Mouse (Mus musculus) lung, embryonic 15.5 days (tissue): Measurements from ENCODE around the gene Cd93. TPM values are rescaled to one million over a fixed set of nuclear protein-coding genes. Genes with fewer than 3 reads are reported as not detected.

Experiments
- ATAC-seq: fragments of 200-750 bp; cut with Nextera tagmentation; 2 replicates; pipeline ENCODE4 v1.8.0; 2017; ENCODE audit warnings: moderate number of reproducible peaks, borderline replicate concordance; ENCODE audit not compliant: low FRiP score, low TSS enrichment; ENCODE audit errors: extremely low read depth
- H3K27ac ChIP-seq: fragments of 300-500 bp; sonication (generic); 2 replicates; pipeline ENCODE4 v1.5.1; 2015; ENCODE audit warnings: moderate library complexity, mild to moderate bottlenecking, inconsistent platforms
- H3K27me3 ChIP-seq: fragments of 300-500 bp; sonication (generic); 2 replicates; pipeline ENCODE4 v1.6.1; 2015; ENCODE audit warnings: inconsistent platforms
- H3K36me3 ChIP-seq: fragments of 300-500 bp; sonication (generic); 2 replicates; pipeline ENCODE4 v1.6.1; 2015; ENCODE audit warnings: inconsistent platforms
- H3K4me1 ChIP-seq: fragments of 300-500 bp; sonication (generic); 2 replicates; pipeline ENCODE4 v1.6.1; 2015; ENCODE audit warnings: inconsistent platforms
- H3K4me2 ChIP-seq: fragments of 300-500 bp; sonication (generic); 2 replicates; pipeline ENCODE4 v1.6.1; 2015; ENCODE audit warnings: inconsistent platforms, mild to moderate bottlenecking, moderate library complexity
- H3K4me3 ChIP-seq: fragments of 300-500 bp; sonication (generic); 2 replicates; pipeline ENCODE4 v1.5.1; 2015; ENCODE audit warnings: mild to moderate bottlenecking, inconsistent platforms
- H3K9ac ChIP-seq: fragments of 300-500 bp; sonication (generic); 2 replicates; pipeline ENCODE4 v1.6.1; 2015; ENCODE audit warnings: inconsistent platforms
- H3K9me3 ChIP-seq: fragments of 300-500 bp; sonication (generic); 2 replicates; pipeline ENCODE4 v1.6.1; 2016; ENCODE audit warnings: inconsistent platforms
- WGBS: fragments of 180-500 bp; shearing (Covaris S2); methylation state at CpG from one replicate; pipeline ENCODE4 v1.1.7; 2015; 5-methylcytosine and 5-hydroxymethylcytosine counted together
- polyA plus RNA-seq: library from polyadenylated mRNA; unstranded; fragments of >200 nt; fragmentation: Nextera tagmentation; extraction: Ambion mirVana; gene quantifications from 2 replicates; pipeline ENCODE4 v1.2.1, GENCODE M21; 2015

The Cd93 gene
- polyA plus RNA-seq, result 33.4 and 35.4 TPM in 2 replicates

DNA sequence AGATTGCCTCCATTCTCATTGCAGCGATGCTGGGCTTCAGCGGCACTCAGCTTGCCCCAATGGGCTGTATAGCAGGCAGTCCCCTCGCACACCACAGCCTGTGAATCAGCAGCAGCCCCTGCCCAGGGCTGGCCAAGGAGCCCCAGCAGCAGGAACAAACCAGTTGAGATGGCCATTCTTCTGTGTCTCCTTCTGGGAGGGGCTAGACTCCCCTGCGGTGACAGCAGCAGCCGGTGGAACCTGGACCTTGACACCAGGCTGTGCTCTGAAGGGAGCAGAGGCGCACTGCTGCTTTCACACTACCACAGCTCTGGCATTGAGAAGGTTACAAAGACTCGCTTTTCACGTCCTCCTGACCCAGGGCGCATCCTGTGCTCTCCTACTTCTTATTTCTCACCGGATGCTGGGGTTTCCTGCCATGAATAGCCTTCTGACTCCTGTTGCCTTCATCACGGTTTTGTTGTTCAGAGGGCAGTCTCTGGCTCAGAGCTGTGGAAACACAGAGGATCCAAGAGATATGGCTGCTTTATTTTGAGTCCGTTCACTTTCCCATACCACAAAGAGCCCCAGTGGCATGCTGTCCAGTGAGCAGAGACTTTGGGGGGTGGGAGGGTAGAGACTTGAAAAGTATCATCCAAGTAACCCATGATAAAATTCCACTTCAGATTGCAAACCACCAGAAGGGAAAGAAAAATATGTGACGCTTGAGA, at the start of gene Cd93:
Cd93 (minus strand) TSS at position 315 of the 710 bp plus-strand sequence.
- H3K9ac ChIP-seq, result peak within 1 kb of the TSS; percentile 14; the same call in 1 of the 2 replicates
- H3K4me3 ChIP-seq, result peak within 1 kb of the TSS; percentile 34
- WGBS, result 44% methylated on average over 13 of the region's 13 CpGs
- peak; percentile 57; the same call in 1 of the 2 replicates for ATAC-seq
- no peaks in the 10 kb centered on the region for H3K36me3 ChIP-seq
- peak within 1 kb of the TSS; percentile 83 for H3K27ac ChIP-seq
- no peaks in the 10 kb centered on the region for H3K9me3 ChIP-seq
- no peaks in the 10 kb centered on the region for H3K27me3 ChIP-seq
- H3K4me1 ChIP-seq, result peaks cover 5% of the 10 kb centered on the region; the same call in 1 of the 2 replicates
- peak within 1 kb of the TSS; percentile 35; the same call in 1 of the 2 replicates for H3K4me2 ChIP-seq

DNA sequence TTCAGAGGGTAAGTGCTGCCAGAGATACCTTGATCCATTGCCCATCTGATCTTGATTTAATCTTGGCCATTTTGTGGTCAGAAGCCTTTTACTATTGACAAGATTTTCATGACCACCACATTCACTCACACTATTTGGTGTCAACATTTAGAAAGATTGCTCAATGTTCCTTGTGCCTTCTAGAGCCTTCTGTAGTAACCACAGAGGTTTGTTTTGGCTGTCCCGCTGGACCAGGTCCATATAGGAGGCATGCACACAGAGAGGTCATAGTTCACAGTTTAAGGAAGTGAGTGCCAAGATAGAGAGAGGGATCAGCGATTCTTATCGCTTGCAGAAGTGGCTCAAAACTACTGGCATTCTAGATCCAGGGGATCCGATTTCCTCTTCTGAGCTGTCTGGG, 48.7 kb upstream of the Cd93 start:
- no peaks in the 10 kb centered on the region for H3K27me3 ChIP-seq
- WGBS, result 23% methylated on average over 4 of the region's 4 CpGs
- peak; percentile 50; the same call in 1 of the 2 replicates for ATAC-seq

DNA sequence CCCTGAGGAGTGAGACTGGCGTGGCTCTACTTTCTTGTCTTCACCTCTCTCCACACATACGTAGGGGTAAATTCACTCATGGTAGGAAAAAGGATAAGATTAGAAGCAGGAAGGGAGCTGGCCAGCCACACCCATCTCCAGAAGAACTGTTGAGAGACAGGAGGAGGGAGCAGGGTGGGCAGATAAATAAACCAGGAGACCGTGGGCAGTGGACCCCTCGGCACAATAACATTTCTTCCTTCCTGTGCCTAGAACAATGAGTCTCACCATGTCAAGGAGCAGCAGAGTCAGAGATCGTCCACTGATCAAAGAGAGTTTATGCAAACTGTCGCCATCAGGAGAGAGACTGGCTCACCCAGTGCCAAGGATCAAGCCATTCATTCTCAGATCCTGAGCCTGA, 46.8 kb upstream of the Cd93 start:
- WGBS, result 45% methylated on average over 6 of the region's 6 CpGs

More for the DNA sequence above, 48.7 kb upstream of the Cd93 start:
- H3K36me3 ChIP-seq, result no peaks in the 10 kb centered on the region
- peaks cover 21% of the 10 kb centered on the region; the same call in 1 of the 2 replicates for H3K4me1 ChIP-seq
- H3K27ac ChIP-seq, result no peak overlapping the region
- no peak overlapping the region for H3K4me2 ChIP-seq
- no peaks in the 10 kb centered on the region for H3K9me3 ChIP-seq
- no peak overlapping the region for H3K4me3 ChIP-seq
- no peak overlapping the region for H3K9ac ChIP-seq

GRCm38 (mm10) chr2:148488885-148489284, 45.5 kb upstream of the Cd93 start:
- WGBS, result 78% methylated on average over 2 of the region's 2 CpGs

More for the DNA sequence above, 46.8 kb upstream of the Cd93 start:
- H3K4me3 ChIP-seq, result no peak overlapping the region
- peaks cover 17% of the 10 kb centered on the region; the same call in 1 of the 2 replicates for H3K4me1 ChIP-seq
- no peaks in the 10 kb centered on the region for H3K9me3 ChIP-seq
- no peak overlapping the region for H3K9ac ChIP-seq
- no peaks in the 10 kb centered on the region for H3K36me3 ChIP-seq
- H3K4me2 ChIP-seq, result no peak overlapping the region
- H3K27ac ChIP-seq, result peak overlapping the region; percentile 61
- ATAC-seq, result peak; percentile 48
- H3K27me3 ChIP-seq, result no peaks in the 10 kb centered on the region

GRCm38 (mm10) chr2:148485576-148485975, 42.2 kb upstream of the Cd93 start:
- Histone ChIP-seq H3K27ac (no peak overlapping the region), H3K36me3 (no peaks in the 10 kb centered on the region), H3K27me3 (no peaks in the 10 kb centered on the region), H3K4me3 (no peak overlapping the region), H3K9ac (no peak overlapping the region), H3K4me2 (no peak overlapping the region), H3K9me3 (no peaks in the 10 kb centered on the region), H3K4me1 (0 out of 2 replicates have a peak, but pooled peaks cover 2% of the 10 kb centered on the region)
- no peak for ATAC-seq
- WGBS, result 91% methylated on average over 4 of the region's 4 CpGs

More at GRCm38 (mm10) chr2:148488885-148489284, 45.5 kb upstream of the Cd93 start:
- Histone ChIP-seq H3K27me3 (no peaks in the 10 kb centered on the region), H3K9me3 (no peaks in the 10 kb centered on the region), H3K9ac (no peak overlapping the region), H3K27ac (no peak overlapping the region), H3K4me1 (peaks cover 17% of the 10 kb centered on the region; the same call in 1 of the 2 replicates), H3K4me3 (no peak overlapping the region), H3K36me3 (no peaks in the 10 kb centered on the region), H3K4me2 (no peak overlapping the region)
- ATAC-seq, result no peak

- Histone ChIP-seq H3K9me3 (no peaks in the 10 kb centered on the region), H3K4me3 (no peak overlapping the region), H3K4me1 (peaks cover 13% of the 10 kb centered on the region; the same call in 1 of the 2 replicates), H3K4me2 (no peak overlapping the region), H3K36me3 (no peaks in the 10 kb centered on the region), H3K27ac (no peak overlapping the region), H3K9ac (no peak overlapping the region), H3K27me3 (no peaks in the 10 kb centered on the region)
- ATAC-seq, result no peak
- WGBS, result 69% methylated on average over 8 of the region's 8 CpGs
These were observed 37.0 kb upstream of the Cd93 start for GRCm38 (mm10) chr2:148480376-148480775.

DNA sequence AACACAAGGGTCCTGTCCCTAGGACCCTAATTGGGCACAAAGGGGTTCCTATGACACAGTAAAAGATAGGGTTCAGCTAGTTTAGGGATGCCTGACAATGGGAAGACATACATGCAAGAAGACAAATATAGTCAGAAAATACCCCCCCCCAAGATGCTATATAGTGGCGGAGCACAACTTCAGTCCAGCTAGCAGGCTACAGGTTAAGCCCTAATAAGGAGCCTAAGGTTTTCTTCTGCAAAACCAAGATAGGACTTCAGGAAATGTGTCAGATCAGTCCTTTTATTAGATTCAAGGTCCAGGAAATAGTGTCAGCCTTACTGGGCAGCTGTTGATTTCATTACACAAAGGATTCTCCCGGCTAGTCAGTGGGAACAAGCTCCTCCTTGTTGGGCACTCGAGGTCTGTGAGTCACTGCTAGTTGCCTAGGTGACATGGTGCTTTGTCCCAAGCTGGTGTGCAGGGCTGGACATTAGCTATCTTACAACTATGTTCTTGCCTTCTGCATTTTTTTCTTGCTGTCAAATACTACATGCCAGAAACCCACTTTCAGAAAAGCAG, 34.9 kb upstream of the Cd93 start:
- no peak overlapping the region for H3K4me3 ChIP-seq
- H3K27me3 ChIP-seq, result no peaks in the 10 kb centered on the region
- H3K36me3 ChIP-seq, result no peaks in the 10 kb centered on the region
- ATAC-seq, result peak; percentile 81
- H3K27ac ChIP-seq, result peak overlapping the region; percentile 78
- peaks cover 13% of the 10 kb centered on the region; the same call in 1 of the 2 replicates for H3K4me1 ChIP-seq
- H3K9me3 ChIP-seq, result no peaks in the 10 kb centered on the region
- no peak overlapping the region for H3K4me2 ChIP-seq
- H3K9ac ChIP-seq, result no peak overlapping the region
- WGBS, result 24% methylated on average over 3 of the region's 3 CpGs

DNA sequence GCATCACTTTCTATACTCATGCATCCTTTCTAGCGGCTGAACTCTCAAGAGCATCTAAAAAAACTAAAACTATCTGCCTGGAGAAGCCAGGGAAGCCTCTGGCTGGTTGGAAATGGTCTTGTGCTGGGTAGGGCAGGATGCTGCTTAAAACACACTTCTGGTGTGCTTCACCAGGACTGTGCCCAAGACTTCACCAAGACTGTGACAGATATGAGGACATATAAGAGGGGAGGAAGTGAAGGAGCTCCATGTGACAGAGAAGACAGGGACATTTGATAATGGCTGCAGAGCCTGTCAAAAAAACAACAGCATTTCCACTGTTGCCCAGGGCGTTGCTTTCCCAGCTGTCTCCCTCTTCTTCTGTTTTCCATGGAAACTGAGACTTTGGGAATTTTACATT, 34.0 kb upstream of the Cd93 start:
- Histone ChIP-seq H3K4me3 (no peak overlapping the region), H3K4me2 (no peak overlapping the region), H3K27me3 (no peaks in the 10 kb centered on the region), H3K36me3 (no peaks in the 10 kb centered on the region), H3K9ac (no peak overlapping the region), H3K27ac (peak overlapping the region; percentile 44), H3K9me3 (no peaks in the 10 kb centered on the region), H3K4me1 (peaks cover 13% of the 10 kb centered on the region; the same call in 1 of the 2 replicates)
- 76% methylated on average over 2 of the region's 2 CpGs for WGBS
- ATAC-seq, result no peak

- Histone ChIP-seq H3K9ac (no peak overlapping the region), H3K27ac (peak overlapping the region; percentile 24; the same call in 1 of the 2 replicates)
- ATAC-seq, result no peak
These were observed 33.2 kb upstream of the Cd93 start for GRCm38 (mm10) chr2:148476576-148476975.

DNA sequence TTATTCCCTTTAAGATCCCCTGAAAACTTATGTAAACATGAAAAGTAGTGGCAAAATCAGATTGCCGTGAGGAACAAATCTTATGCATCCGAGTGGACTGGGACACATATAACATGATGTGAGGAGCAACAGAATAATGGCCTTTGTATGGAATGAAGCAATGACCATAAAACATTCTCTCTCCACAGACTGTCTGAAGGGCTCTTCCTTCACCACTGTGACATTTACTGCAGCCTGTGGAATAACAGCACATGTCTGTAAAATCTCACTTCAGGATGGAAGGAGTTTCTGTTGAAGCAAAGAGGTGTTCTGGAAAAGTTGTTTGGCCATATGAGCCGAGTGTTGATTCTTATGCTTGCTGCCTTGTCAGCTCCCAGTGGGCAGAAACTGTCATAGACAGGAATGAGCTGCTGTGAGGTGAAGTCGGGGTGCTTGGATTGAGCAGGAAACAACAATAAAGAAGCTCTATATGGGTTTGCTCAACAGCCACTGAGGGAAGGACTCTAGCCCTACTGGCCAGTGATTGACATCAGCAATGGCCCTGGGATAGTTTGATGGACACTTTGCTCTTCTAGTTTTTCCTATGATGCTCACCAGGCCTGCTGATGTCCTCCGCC, 32.6 kb upstream of the Cd93 start:
- Histone ChIP-seq H3K9me3 (no peaks in the 10 kb centered on the region), H3K4me2 (no peak overlapping the region), H3K9ac (no peak overlapping the region), H3K4me3 (no peak overlapping the region), H3K27me3 (no peaks in the 10 kb centered on the region), H3K4me1 (peaks cover 13% of the 10 kb centered on the region; the same call in 1 of the 2 replicates), H3K36me3 (no peaks in the 10 kb centered on the region), H3K27ac (peak overlapping the region; percentile 24; the same call in 1 of the 2 replicates)
- WGBS, result 43% methylated on average over 5 of the region's 5 CpGs
- ATAC-seq, result peak; percentile 84

More at GRCm38 (mm10) chr2:148476576-148476975, 33.2 kb upstream of the Cd93 start:
- Histone ChIP-seq H3K4me1 (peaks cover 13% of the 10 kb centered on the region; the same call in 1 of the 2 replicates), H3K4me2 (no peak overlapping the region), H3K9me3 (no peaks in the 10 kb centered on the region), H3K27me3 (no peaks in the 10 kb centered on the region), H3K36me3 (no peaks in the 10 kb centered on the region), H3K4me3 (no peak overlapping the region)
- 51% methylated on average over 4 of the region's 4 CpGs for WGBS

DNA sequence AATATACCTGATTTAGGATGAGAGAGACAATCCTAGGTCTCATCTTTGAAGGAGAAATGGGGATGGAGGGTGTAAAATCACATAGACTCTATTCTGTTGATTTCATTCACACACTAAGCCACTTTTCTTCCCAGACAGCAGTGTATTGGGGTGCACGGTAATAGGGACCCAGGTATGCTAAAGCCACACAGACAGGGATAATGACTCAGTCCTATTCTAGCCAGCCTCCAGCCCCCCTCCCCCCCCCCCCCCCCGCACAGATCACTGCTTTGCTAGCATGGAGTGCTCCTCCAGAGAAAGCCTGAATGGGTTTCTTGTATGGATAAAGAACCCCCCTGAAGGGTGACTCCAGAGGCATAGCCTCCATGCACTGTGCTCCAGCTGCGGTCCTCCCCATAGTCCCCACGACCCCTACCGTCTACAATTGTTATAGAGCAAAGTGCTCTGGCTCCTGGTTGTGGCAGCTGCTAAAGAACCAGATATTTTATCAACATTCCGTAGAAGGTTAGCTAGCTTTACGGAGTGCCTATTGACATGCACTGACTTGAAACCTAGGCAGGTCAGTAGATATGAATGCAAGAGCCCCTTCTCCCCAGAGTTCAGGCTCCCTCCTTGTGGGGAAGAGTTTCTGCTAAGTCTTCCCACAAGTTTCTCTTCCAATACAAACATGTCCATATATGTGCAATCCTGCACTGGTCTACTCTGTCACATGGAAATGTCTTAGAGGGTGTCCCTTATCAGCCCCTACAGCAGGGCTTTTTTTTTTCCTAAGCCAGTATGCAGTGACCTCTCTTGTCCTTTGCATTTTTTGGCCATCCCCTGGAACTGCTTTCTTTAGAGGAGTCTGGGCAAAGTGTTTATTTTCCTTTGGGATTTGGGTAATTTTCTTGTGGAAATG, 26.2 kb upstream of the Cd93 start:
- H3K36me3 ChIP-seq, result no peaks in the 10 kb centered on the region
- no peaks in the 10 kb centered on the region for H3K9me3 ChIP-seq
- H3K9ac ChIP-seq, result no peak overlapping the region
- peak overlapping the region; percentile 63 for H3K27ac ChIP-seq
- WGBS, result 17% methylated on average over 6 of the region's 7 CpGs
- H3K4me3 ChIP-seq, result no peak overlapping the region
- peak; percentile 89 for ATAC-seq
- H3K4me2 ChIP-seq, result no peak overlapping the region
- H3K4me1 ChIP-seq, result peaks cover 8% of the 10 kb centered on the region
- H3K27me3 ChIP-seq, result no peaks in the 10 kb centered on the region
